ENCODE assay signal across 9 mouse cellular contexts in the genomic region with DNA sequence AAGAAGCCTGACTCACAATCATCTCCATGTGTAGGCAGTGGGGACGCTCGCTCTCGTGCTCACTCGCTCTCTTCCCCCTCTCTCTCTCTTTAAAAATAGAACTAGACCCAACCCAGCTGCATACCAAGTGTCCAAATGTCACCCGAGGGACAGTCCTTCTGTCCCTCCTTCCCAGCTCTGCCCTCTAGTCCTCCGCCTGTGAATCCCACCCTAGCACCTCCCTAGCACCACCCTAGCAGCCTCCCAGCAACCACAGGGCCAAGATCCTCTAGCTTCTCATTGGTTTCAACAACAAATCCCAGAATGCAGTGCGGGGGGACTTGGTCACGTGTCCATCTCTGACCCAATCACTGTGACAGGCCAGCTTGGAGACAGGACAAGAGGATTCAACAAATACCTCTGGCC. TPM values are rescaled to one million over a fixed set of nuclear protein-coding genes. Genes with fewer than 3 reads are reported as not detected.
DNase-seq lines count a peak whose midpoint lies in the region; TF ChIP-seq lines count a peak whose summit lies in the region.
"Had no signal": no experiment of that assay in that cellular context is flagged by ENCODE, and none has a peak within 500 bp of the region (broad histone marks: within the 10 kb centered on the region; RNA-seq: fewer than 3 reads in every experiment).

No protein-coding gene starts in this region.

- intact Hi-C loops in heart, postnatal 36 days (cut with DNase I), result no loop called here

- DNase-seq in adrenal gland, adult 2 months, result peak; percentile 44
- no peak for DNase-seq in adrenal gland, adult 8-10 months
- peak; percentile 43 to 53 for DNase-seq in spleen, postnatal 36 days (ENCODE audit: low spot score in 2 of 2)
- no peak for DNase-seq in spleen, adult 12 weeks (ENCODE audit: low spot score)
- peak; percentile 35 to 49 for DNase-seq in heart, postnatal 36 days
- no peak for DNase-seq in kidney, adult 8-10 months
- no peak for DNase-seq in thymus, postnatal 4 days

- peak; percentile 38; the same call in 1 of the 2 replicates for TF ChIP-seq POLR2A in testis, adult 2 months (IDR thresholded peaks at IDR 0.05; ENCODE audit: control insufficient read depth, low read depth, low read length)

- no peak overlapping the region for H3K27ac ChIP-seq in testis, adult 2 months (ENCODE audit: control insufficient read depth, insufficient read depth, low read depth, low read length)
- H3K27ac ChIP-seq: embryonic facial prominence, embryonic 13.5 days had no signal

- H3K4me3 ChIP-seq in testis, adult 2 months (ENCODE audit: control insufficient read depth, low read depth, low read length), result peak overlapping the region; percentile 46; the same call in 1 of the 2 replicates
- H3K4me3 ChIP-seq: embryonic facial prominence, embryonic 13.5 days had no signal

- H3K36me3 ChIP-seq in testis, adult 2 months (ENCODE audit: control insufficient read depth, insufficient read depth, low read length), result no peaks in the 10 kb centered on the region
- H3K36me3 ChIP-seq: embryonic facial prominence, embryonic 13.5 days had no signal

- TF ChIP-seq CTCF in testis, adult 2 months (IDR thresholded peaks at IDR 0.05; ENCODE audit: control insufficient read depth, insufficient read depth, insufficient replicate concordance, low read depth, low read length), result no peak

- peaks cover 6% of the 10 kb centered on the region for H3K4me1 ChIP-seq in testis, adult 2 months (ENCODE audit: control insufficient read depth, insufficient read depth, low read length)

- H3K27me3 ChIP-seq in testis, adult 2 months (ENCODE audit: control insufficient read depth, insufficient read depth, low read length), result no peaks in the 10 kb centered on the region
- H3K27me3 ChIP-seq: embryonic facial prominence, embryonic 13.5 days had no signal

RNA-seq across cellular contexts. Expression of a gene that starts 27.2 kb away (rescaled TPM):
- 100 to 1,000 TPM in 1 of 2 experiments, 10 to 100 TPM in 1; 92.7 to 113 TPM for total RNA-seq in adrenal gland, adult 2 months (2021)
- polyA plus RNA-seq in adrenal gland, adult 2 months (2012; rRNA removed), result 43.9 and 47.6 TPM in 2 replicates
- total RNA-seq in adrenal gland, adult 8-10 months (2022), result 100 to 1,000 TPM in 2 of 4 experiments, 10 to 100 TPM in 2; 85.7 to 181 (median 114) TPM
- total RNA-seq in heart, postnatal 36 days (2021), result 10 to 100 TPM in 1 of 2 experiments, 1 to 10 TPM in 1; 10.0 to 13.5 TPM
- 5.4 and 5.8 TPM in 2 replicates for polyA plus RNA-seq in testis, adult 2 months (2012; rRNA removed)

RNA-seq across cellular contexts. Expression of a gene that starts 45.4 kb away (rescaled TPM):
- 10 to 100 TPM; 33.8 to 40.2 TPM for total RNA-seq in adrenal gland, adult 2 months (2021)
- polyA plus RNA-seq in adrenal gland, adult 2 months (2012; rRNA removed), result 51.2 and 67.5 TPM in 2 replicates
- total RNA-seq in adrenal gland, adult 8-10 months (2022), result 10 to 100 TPM; 39.8 to 87.3 (median 53.6) TPM
- total RNA-seq in heart, postnatal 36 days (2021), result 10 to 100 TPM; 24.7 to 27.9 TPM
- 53.5 and 63.4 TPM in 2 replicates for polyA plus RNA-seq in testis, adult 2 months (2012; rRNA removed)

Comparison
In these comparisons a context has a peak if more than half of its experiments do, and no peak if none do; other contexts are left out.
1. DNase-seq: peak in adrenal gland, adult 2 months (single experiment), spleen, postnatal 36 days (2 of 2) and heart, postnatal 36 days (2 of 2); none in adrenal gland, adult 8-10 months (single experiment), spleen, adult 12 weeks (single experiment), kidney, adult 8-10 months (0 of 2) and thymus, postnatal 4 days (single experiment).
2. RNA of a gene that starts 27.2 kb away (total RNA-seq): 85.7 to 181 TPM in adrenal gland, adult 8-10 months and 92.7 to 113 TPM in adrenal gland, adult 2 months; 10.0 to 13.5 TPM in heart, postnatal 36 days; every median in the first group is over 4 times any median in the second.